Mouse (Mus musculus) thymus, adult 2 months (tissue): ENCODE measurements around the gene 4931429L15Rik. TPM values are rescaled to one million over a fixed set of nuclear protein-coding genes. Genes with fewer than 3 reads are reported as not detected.

Source experiments
- DNase-seq: peaks from one replicate; pipeline ENCODE4 v3.0.0; 2021
- H3K27ac ChIP-seq: fragments of 200-500 bp; 2 replicates; pipeline ENCODE4 v1.5.1; 2012; ENCODE audit warnings: low read length, control low read depth; ENCODE audit not compliant: control insufficient read depth, insufficient read depth
- H3K27me3 ChIP-seq: fragments of 200-500 bp; 2 replicates; pipeline ENCODE4 v1.6.1; 2012; ENCODE audit warnings: mild to moderate bottlenecking, low read length, moderate library complexity, mixed read lengths; ENCODE audit not compliant: control insufficient read depth, insufficient read depth
- H3K36me3 ChIP-seq: fragments of 200-500 bp; 2 replicates; pipeline ENCODE4 v1.6.1; 2012; ENCODE audit warnings: mild to moderate bottlenecking, low read length, moderate library complexity; ENCODE audit not compliant: control insufficient read depth, insufficient read depth
- H3K4me1 ChIP-seq: fragments of 200-500 bp; replicated peaks from 2 replicates; pipeline ENCODE4 v1.6.1; 2012; ENCODE audit warnings: low read length; ENCODE audit not compliant: control insufficient read depth, insufficient read depth
- H3K4me3 ChIP-seq: fragments of 200-500 bp; 2 replicates; pipeline ENCODE4 v1.5.1; 2012; ENCODE audit warnings: mild to moderate bottlenecking, low read length, control low read depth, moderate library complexity; ENCODE audit not compliant: control insufficient read depth, insufficient read depth
- CTCF ChIP-seq: fragments of 200-500 bp; IDR thresholded peaks from 2 replicates; pipeline ENCODE4 v1.5.1; 2012; ENCODE audit warnings: mild to moderate bottlenecking, control low read depth, low read length, moderate library complexity, borderline replicate concordance; ENCODE audit not compliant: control insufficient read depth, poor library complexity, insufficient read depth; ENCODE audit errors: extremely low read depth
- POLR2A ChIP-seq: fragments of 200-500 bp; IDR thresholded peaks from 2 replicates; pipeline ENCODE4 v1.6.1; 2012; ENCODE audit warnings: mild to moderate bottlenecking, low read length, control low read depth, moderate library complexity; ENCODE audit not compliant: control insufficient read depth, poor library complexity, insufficient read depth; ENCODE audit errors: extremely low read depth
- WGBS: fragments of 180-500 bp; shearing (Covaris S2); methylation state at CpG from one replicate; pipeline ENCODE4 v1.1.7; 2018; 5-methylcytosine and 5-hydroxymethylcytosine counted together
- polyA plus RNA-seq: library from polyadenylated mRNA; depleted of rRNA; stranded (reverse); fragments of >200 nt; gene quantifications from 2 replicates; pipeline ENCODE4 v1.2.3, GENCODE M21; 2012

The 4931429L15Rik gene
- polyA plus RNA-seq, 1 experiment: 0.07 TPM

DNA sequence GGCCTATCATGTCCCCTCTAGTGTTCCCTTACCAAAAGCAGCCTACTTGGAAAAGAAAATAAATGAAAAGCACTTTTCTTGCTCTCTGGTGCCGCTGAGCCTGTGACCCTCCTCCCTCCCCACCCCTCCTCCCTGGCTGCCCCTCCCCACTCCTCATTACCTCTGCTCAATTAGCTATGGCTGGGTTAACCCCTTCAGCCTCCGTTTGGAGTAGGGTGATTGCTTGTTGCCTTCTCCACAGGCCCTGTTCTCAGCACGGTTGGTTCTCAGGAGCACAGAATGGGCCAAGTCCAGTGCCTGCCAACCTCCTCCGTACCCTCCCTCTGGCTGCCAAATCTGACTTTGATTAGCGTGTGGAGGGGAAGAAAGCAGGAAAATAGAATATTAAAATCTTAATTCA, 3.4 kb downstream of the 4931429L15Rik start:
- Histone ChIP-seq H3K27ac (no peak overlapping the region), H3K36me3 (no peaks in the 10 kb centered on the region), H3K27me3 (no peaks in the 10 kb centered on the region), H3K4me1 (no peaks in the 10 kb centered on the region), H3K4me3 (no peak overlapping the region)
- TF ChIP-seq POLR2A: no peak
- TF ChIP-seq CTCF: no peak
- WGBS: 78% methylated on average over 5 of the region's 5 CpGs
- no peak for DNase-seq

DNA sequence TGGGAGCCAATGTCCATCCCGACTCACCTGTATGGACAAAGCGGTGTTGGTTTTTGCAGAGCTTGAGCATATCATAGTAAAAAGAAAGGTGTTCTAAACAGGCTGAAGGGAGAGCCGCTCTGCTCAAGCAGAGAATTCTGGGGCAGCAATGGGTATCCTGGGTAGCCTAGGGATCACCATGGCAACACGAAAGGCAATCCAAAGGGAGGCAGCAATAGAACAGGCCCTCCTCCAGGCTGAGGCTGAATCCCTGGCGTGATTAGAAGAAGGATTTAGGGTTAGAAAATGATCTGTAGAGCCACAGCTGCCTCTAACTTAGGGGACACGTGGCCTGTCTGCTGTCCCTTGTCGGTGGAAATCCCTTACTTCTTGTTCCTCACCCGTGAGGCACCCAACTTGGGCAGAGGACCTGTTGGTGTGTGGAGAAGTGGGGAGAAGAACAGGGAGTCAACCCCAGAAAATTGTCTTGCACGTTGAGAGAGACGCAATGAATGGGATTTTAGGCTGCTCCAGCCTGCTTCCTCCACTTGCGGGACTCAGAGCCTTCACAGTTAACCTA, 3.9 kb downstream of the 4931429L15Rik start:
- no peaks in the 10 kb centered on the region for H3K4me1 ChIP-seq
- TF ChIP-seq POLR2A: no peak
- TF ChIP-seq CTCF: no peak
- 81% methylated on average over 11 of the region's 11 CpGs for WGBS
- H3K27ac ChIP-seq: no peak overlapping the region
- H3K27me3 ChIP-seq: no peaks in the 10 kb centered on the region
- no peaks in the 10 kb centered on the region for H3K36me3 ChIP-seq
- DNase-seq: no peak
- H3K4me3 ChIP-seq: no peak overlapping the region

DNA sequence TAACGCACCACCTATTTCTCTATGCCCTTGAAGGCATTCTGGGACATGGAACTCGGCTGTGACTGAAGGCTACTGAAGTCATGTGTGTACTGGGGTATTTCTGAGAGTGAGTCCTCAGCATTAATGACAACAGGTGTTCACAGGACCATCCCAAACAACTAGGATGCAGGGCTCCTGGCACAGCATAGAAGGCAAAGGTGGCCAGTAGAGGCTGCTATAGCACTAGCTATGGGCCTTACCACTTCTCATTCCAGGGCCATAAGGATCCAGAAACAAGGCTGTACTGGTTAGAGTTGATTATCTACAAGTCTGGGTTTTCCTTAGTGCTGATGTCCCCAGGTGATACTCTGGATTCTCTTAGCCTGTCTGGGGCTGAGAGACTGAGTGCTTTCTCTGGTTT, 4.9 kb downstream of the 4931429L15Rik start:
- no peak for DNase-seq
- Histone ChIP-seq H3K4me3 (no peak overlapping the region), H3K4me1 (no peaks in the 10 kb centered on the region), H3K36me3 (no peaks in the 10 kb centered on the region), H3K27ac (no peak overlapping the region), H3K27me3 (no peaks in the 10 kb centered on the region)
- TF ChIP-seq POLR2A: no peak
- no peak for TF ChIP-seq CTCF
- WGBS: 61% methylated on average over 2 of the region's 2 CpGs

DNA sequence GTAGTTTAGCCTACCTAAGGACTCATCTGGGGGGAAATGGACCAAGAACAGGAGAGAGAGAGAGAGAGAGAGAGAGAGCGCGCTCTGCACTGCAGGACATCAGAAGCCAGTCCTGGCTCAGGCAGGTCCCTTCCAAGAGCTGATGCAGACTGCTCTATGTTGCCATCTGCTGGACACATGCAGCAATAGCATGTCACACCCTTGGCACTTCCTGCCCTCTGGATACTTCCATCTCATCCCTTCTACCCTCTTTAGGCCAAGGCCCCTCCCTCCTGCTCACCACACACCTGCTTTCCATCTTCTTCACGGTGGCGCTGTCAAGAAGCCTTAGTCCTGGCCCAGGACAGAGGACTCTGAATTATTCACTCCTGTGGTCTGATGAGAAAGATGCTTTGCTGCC, 5.3 kb downstream of the 4931429L15Rik start:
- no peak overlapping the region for H3K27ac ChIP-seq
- no peaks in the 10 kb centered on the region for H3K36me3 ChIP-seq
- H3K4me1 ChIP-seq: no peaks in the 10 kb centered on the region
- WGBS: 17% methylated on average over 4 of the region's 4 CpGs
- TF ChIP-seq POLR2A (no peak), CTCF (peak; percentile 87; the same call in 1 of the 2 replicates)
- H3K4me3 ChIP-seq: no peak overlapping the region
- peak; percentile 68 for DNase-seq
- no peaks in the 10 kb centered on the region for H3K27me3 ChIP-seq

DNA sequence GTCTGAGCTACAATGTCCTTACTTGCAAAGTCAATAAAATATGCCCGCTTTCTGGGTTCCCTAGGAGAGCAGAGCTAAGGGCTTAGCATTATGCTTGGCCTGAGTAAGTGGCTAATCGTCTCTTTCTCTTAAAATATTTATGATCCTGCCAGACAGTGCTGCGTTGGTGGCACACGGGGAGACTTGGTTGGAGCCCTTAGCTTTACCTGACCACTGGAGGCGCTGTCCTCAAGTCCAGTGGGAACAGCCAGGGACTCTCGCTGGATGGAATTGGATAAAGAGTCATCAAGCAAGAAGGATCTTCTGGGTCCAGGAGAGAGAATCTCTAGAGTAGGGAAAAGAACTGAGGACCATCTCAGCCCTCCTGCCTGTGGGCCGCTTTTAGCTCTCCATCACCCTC, 10.7 kb downstream of the 4931429L15Rik start:
- Histone ChIP-seq H3K4me1 (no peaks in the 10 kb centered on the region), H3K4me3 (no peak overlapping the region), H3K27ac (no peak overlapping the region), H3K36me3 (no peaks in the 10 kb centered on the region), H3K27me3 (no peaks in the 10 kb centered on the region; the same call in 1 of the 2 replicates)
- DNase-seq: no peak
- WGBS: 22% methylated on average over 7 of the region's 7 CpGs
- TF ChIP-seq CTCF (no peak), POLR2A (no peak)

DNA sequence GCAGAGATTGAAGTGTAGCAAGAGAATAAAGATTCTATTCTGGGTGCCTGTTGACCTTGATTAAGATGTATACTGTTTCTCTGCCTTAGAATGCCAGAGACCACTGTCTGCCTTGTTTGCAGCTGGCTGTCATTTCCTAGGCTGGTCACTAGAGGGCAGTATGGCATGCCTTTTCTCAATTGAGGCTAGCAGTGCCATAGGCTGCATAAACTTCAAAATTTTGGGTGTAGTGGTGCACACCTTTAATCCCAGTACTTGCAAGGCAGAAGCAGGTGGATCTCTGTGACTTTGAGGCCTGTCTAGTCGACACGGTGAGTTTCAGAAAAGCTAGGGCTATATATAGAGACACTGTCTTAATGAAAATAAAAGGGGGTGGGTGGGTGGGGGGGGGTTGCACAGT, 17.6 kb downstream of the 4931429L15Rik start:
- Histone ChIP-seq H3K36me3 (peaks cover 15% of the 10 kb centered on the region; the same call in 1 of the 2 replicates), H3K4me3 (no peak overlapping the region), H3K27ac (no peak overlapping the region), H3K4me1 (no peaks in the 10 kb centered on the region), H3K27me3 (no peaks in the 10 kb centered on the region)
- WGBS: 11% methylated on average over 2 of the region's 2 CpGs
- no peak for TF ChIP-seq POLR2A
- peak; percentile 58 for DNase-seq

DNA sequence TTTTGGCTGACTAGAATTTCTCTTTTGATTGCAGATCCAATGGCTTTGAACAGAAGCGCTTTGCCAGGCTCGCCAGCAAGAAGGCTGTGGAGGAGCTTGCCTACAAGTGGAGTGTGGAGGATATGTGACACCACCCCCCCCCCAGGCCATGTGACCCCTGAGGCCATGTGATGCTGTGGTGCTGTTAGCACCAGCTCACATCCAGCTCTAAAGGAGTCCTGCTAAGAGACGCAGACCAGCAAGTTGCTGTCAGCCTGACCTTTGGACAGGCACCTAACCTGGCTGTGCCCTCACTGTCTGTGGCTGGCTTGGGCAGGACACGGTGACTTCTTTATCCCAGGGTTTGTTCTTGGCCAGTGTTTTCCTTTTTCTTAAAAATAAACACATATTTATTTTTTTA, 21.4 kb downstream of the 4931429L15Rik start:
- H3K27me3 ChIP-seq: no peaks in the 10 kb centered on the region
- 92% methylated on average over 4 of the region's 4 CpGs for WGBS
- peaks cover 30% of the 10 kb centered on the region for H3K36me3 ChIP-seq
- no peaks in the 10 kb centered on the region for H3K4me1 ChIP-seq
- DNase-seq: no peak
- H3K27ac ChIP-seq: no peak overlapping the region
- H3K4me3 ChIP-seq: no peak overlapping the region
- TF ChIP-seq POLR2A: no peak
- no peak for TF ChIP-seq CTCF
